Mouse (Mus musculus) megakaryocyte progenitor cell, adult 5-6 weeks (primary cell): ENCODE measurements around the gene Cdhr5. TPM values are rescaled to one million over a fixed set of nuclear protein-coding genes. Genes with fewer than 3 reads are reported as not detected.

Experiments used
- ATAC-seq: replicated peaks from 2 replicates; pipeline ENCODE4 v1.8.0; 2016; ENCODE audit warnings: mild to moderate bottlenecking, moderate TSS enrichment, inconsistent platforms; ENCODE audit not compliant: poor library complexity
- total RNA-seq, 2 experiments: library from RNA; stranded (forward) in 1 of 2; stranded (reverse) in 1 of 2; fragments of 157-497, 149-512 nt in 1 of 2; fragments of 200-1000 nt in 1 of 2; gene quantifications; 2 replicates each; pipeline versions ENCODE4 v1.2.3 to v1.2.4; 2015 to 2017

Gene Cdhr5
- total RNA-seq, 2 experiments from 2014 or later = not detected

- ATAC-seq = no peak
Measured at GRCm38 (mm10) chr7:141226535-141226934, 50.1 kb downstream of the Cdhr5 start.

DNA sequence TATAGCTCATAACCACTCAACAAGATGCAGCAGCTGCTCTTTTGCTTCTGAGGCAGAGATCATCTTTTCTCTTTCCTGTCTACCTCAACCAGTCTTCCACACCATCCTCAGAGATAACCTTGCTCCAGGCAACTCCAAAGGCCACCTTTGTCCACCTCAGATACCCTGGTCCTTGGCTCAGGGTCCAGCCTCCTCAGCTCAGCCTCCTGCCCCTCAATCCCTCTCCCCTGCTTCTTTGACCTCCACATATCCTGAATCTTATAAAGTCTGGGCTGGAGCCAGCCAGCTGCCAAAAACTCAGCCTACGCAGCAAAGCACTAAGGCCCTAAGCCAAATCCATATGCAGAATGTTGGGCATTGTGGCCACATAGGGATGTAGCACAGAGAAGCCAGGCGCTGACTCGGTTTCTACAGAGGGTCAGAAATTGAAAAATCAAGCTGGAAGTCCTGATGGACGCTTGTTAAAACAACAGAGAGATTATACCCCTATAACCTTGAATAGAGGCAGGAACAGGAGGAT, 53.8 kb downstream of the Cdhr5 start:
- no peak for ATAC-seq

- no peak for ATAC-seq
Measured at GRCm38 (mm10) chr7:141222126-141222467, 54.5 kb downstream of the Cdhr5 start.

DNA sequence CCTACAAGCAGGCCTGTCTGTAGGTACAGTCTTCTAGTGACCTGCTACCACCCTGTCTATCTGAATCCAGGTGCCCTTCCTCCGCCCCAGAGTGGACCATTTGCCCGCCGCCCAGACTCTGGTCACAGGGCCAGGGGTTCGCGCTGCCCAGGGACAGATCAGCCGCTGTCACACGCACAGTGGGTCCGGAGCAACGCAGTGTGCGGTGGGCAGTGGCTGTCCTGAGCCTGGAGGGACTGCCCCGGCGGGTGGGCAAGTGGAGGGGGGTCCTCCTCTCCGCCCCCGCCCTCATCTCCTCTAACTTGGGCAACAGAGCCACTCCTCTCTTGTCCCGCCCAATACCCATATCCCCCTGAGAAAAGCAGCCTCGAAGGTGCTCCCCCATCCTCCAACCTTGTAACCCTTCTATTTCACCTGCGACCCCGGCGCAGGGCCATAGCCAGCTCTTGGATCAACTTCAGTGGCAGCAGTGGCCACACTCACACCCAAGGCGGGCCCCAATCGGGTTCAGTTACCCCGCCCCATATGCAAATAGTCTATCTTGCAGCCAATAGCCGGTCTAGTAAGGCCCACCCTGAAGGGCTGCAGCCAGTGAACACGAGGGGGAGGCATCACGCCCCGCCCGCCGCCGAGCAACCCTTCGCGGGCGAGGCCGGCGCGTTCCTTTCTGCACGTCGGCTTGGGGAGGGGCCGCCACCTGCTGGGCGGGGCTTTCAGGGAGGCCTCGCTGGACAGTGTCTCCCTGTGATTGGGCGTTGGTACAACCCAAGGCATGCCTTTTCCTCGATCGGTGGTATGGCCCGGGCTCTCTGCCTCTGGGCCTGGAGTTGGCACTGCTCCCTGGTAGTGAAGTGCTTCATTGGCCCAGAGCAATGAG, 55.1 kb downstream of the Cdhr5 start:
- peak; percentile 93 for ATAC-seq

DNA sequence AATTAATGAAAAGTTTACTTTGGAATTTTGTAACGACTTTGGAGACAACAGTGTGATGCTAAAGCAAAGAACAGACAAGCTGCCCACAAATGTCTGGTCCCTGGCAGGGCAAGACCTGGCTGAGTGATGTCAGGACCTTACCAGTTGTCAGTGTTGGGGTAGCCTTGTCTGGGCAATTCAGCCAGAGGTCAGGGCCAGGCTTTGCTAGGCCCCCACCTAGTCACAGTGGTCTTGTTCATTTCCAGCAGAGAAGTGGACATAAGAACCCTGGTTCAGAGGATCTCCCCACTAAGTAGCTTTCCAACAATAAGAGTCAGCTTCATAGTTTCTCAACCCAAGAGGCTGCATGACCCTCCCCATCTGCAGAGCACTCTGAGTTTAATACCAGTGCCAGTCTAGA, 56.2 kb downstream of the Cdhr5 start:
- no peak for ATAC-seq

- no peak for ATAC-seq
Measured at GRCm38 (mm10) chr7:141219558-141220099, 57.0 kb downstream of the Cdhr5 start.

Other genes with a start within 250 kb of the Cdhr5 start
- not detected in 2 replicates for gene Gm17387, start 247.7 kb downstream of the Cdhr5 start, total RNA-seq (2015)
- gene Gm17387, start 247.7 kb downstream of the Cdhr5 start, total RNA-seq (2017) = not detected in 2 replicates
- gene B4galnt4, start 215.7 kb downstream of the Cdhr5 start, total RNA-seq (2015) = 0.84 and 1.3 TPM in 2 replicates
- gene B4galnt4, start 215.7 kb downstream of the Cdhr5 start, total RNA-seq (2017) = 1.5 and 2.8 TPM in 2 replicates
- gene Pkp3, start 198.6 kb downstream of the Cdhr5 start, total RNA-seq (2015) = 1.0 and 2.2 TPM in 2 replicates
- gene Pkp3, start 198.6 kb downstream of the Cdhr5 start, total RNA-seq (2017) = 0.10 and 1.1 TPM in 2 replicates
- gene Sigirr, start 176.2 kb downstream of the Cdhr5 start, total RNA-seq (2015) = 12.3 and 12.6 TPM in 2 replicates
- gene Sigirr, start 176.2 kb downstream of the Cdhr5 start, total RNA-seq (2017) = 5.8 and 14.0 TPM in 2 replicates
- gene Ano9, start 159.0 kb downstream of the Cdhr5 start, total RNA-seq (2015) = not detected in 2 replicates
- not detected in 2 replicates for gene Ano9, start 159.0 kb downstream of the Cdhr5 start, total RNA-seq (2017)
- gene Ptdss2, start 154.4 kb downstream of the Cdhr5 start, total RNA-seq (2015) = 5.8 and 9.2 TPM in 2 replicates
- 5.7 and 5.8 TPM in 2 replicates for gene Ptdss2, start 154.4 kb downstream of the Cdhr5 start, total RNA-seq (2017)
- gene Rnh1, start 103.9 kb downstream of the Cdhr5 start, total RNA-seq (2015) = 36.0 and 41.3 TPM in 2 replicates
- gene Rnh1, start 103.9 kb downstream of the Cdhr5 start, total RNA-seq (2017) = 43.4 and 57.6 TPM in 2 replicates
- gene Hras, start 82.8 kb downstream of the Cdhr5 start, total RNA-seq (2015) = 30.5 and 40.6 TPM in 2 replicates
- gene Hras, start 82.8 kb downstream of the Cdhr5 start, total RNA-seq (2017) = 19.9 and 23.7 TPM in 2 replicates
- gene Lrrc56, start 82.6 kb downstream of the Cdhr5 start, total RNA-seq (2015) = 0.39 and 0.84 TPM in 2 replicates
- gene Lrrc56, start 82.6 kb downstream of the Cdhr5 start, total RNA-seq (2017) = 0.50 and 3.4 TPM in 2 replicates
- gene Lmntd2, start 62.7 kb downstream of the Cdhr5 start, total RNA-seq (2015) = 0.20 and 0.89 TPM in 2 replicates
- gene Lmntd2, start 62.7 kb downstream of the Cdhr5 start, total RNA-seq (2017) = 0.10 TPM in 1 of 2 replicates, not detected in the other
- 3.2 and 4.3 TPM in 2 replicates for gene Rassf7, start 60.9 kb downstream of the Cdhr5 start, total RNA-seq (2015)
- gene Rassf7, start 60.9 kb downstream of the Cdhr5 start, total RNA-seq (2017) = 2.2 and 6.6 TPM in 2 replicates
- gene Phrf1, start 48.0 kb downstream of the Cdhr5 start, total RNA-seq (2015) = 51.0 and 53.0 TPM in 2 replicates
- gene Phrf1, start 48.0 kb downstream of the Cdhr5 start, total RNA-seq (2017) = 60.4 and 62.2 TPM in 2 replicates
- gene Irf7, start 10.3 kb downstream of the Cdhr5 start, total RNA-seq (2015) = 2.4 and 3.0 TPM in 2 replicates
- 2.9 and 4.7 TPM in 2 replicates for gene Irf7, start 10.3 kb downstream of the Cdhr5 start, total RNA-seq (2017)
- not detected in 2 replicates for gene Sct, start 2.3 kb upstream of the Cdhr5 start, total RNA-seq (2015)
- gene Sct, start 2.3 kb upstream of the Cdhr5 start, total RNA-seq (2017) = not detected in 2 replicates
- gene Drd4, start 15.2 kb upstream of the Cdhr5 start, total RNA-seq (2015) = not detected in 2 replicates
- gene Drd4, start 15.2 kb upstream of the Cdhr5 start, total RNA-seq (2017) = not detected in 2 replicates
- gene Deaf1, start 50.9 kb upstream of the Cdhr5 start, total RNA-seq (2015) = 33.6 and 33.7 TPM in 2 replicates
- gene Deaf1, start 50.9 kb upstream of the Cdhr5 start, total RNA-seq (2017) = 19.8 and 23.0 TPM in 2 replicates
- 11.1 and 11.7 TPM in 2 replicates for gene Tmem80, start 51.0 kb upstream of the Cdhr5 start, total RNA-seq (2015)
- gene Tmem80, start 51.0 kb upstream of the Cdhr5 start, total RNA-seq (2017) = 9.1 and 9.2 TPM in 2 replicates
- gene Eps8l2, start 62.1 kb upstream of the Cdhr5 start, total RNA-seq (2015) = 0.67 TPM in 1 of 2 replicates, not detected in the other
- not detected in 2 replicates for gene Eps8l2, start 62.1 kb upstream of the Cdhr5 start, total RNA-seq (2017)
- 103 and 117 TPM in 2 replicates for gene Taldo1, start 115.4 kb upstream of the Cdhr5 start, total RNA-seq (2015)
- 508 and 513 TPM in 2 replicates for gene Taldo1, start 115.4 kb upstream of the Cdhr5 start, total RNA-seq (2017)
- 21.9 and 25.9 TPM in 2 replicates for gene Gatd1, start 137.3 kb upstream of the Cdhr5 start, total RNA-seq (2015)
- gene Gatd1, start 137.3 kb upstream of the Cdhr5 start, total RNA-seq (2017) = 13.5 and 16.3 TPM in 2 replicates
- not detected in 2 replicates for gene Cend1, start 152.7 kb upstream of the Cdhr5 start, total RNA-seq (2015)
- gene Cend1, start 152.7 kb upstream of the Cdhr5 start, total RNA-seq (2017) = not detected in 2 replicates
- gene Slc25a22, start 161.1 kb upstream of the Cdhr5 start, total RNA-seq (2015) = 15.5 and 19.8 TPM in 2 replicates
- 4.4 and 5.3 TPM in 2 replicates for gene Slc25a22, start 161.1 kb upstream of the Cdhr5 start, total RNA-seq (2017)
- 14.2 and 14.4 TPM in 2 replicates for gene Pidd1, start 167.2 kb upstream of the Cdhr5 start, total RNA-seq (2015)
- 9.7 and 11.2 TPM in 2 replicates for gene Pidd1, start 167.2 kb upstream of the Cdhr5 start, total RNA-seq (2017)
- 2,968 and 3,129 TPM in 2 replicates for gene Rplp2, start 170.6 kb upstream of the Cdhr5 start, total RNA-seq (2015)
- 2,070 and 2,265 TPM in 2 replicates for gene Rplp2, start 170.6 kb upstream of the Cdhr5 start, total RNA-seq (2017)
- gene Pnpla2, start 178.4 kb upstream of the Cdhr5 start, total RNA-seq (2015) = 44.5 and 44.9 TPM in 2 replicates
- gene Pnpla2, start 178.4 kb upstream of the Cdhr5 start, total RNA-seq (2017) = 15.6 and 20.1 TPM in 2 replicates
- gene Cracr2b, start 184.3 kb upstream of the Cdhr5 start, total RNA-seq (2015) = 8.6 and 8.9 TPM in 2 replicates
- 11.4 and 16.6 TPM in 2 replicates for gene Cracr2b, start 184.3 kb upstream of the Cdhr5 start, total RNA-seq (2017)
- 11.0 and 14.7 TPM in 2 replicates for gene Cd151, start 190.6 kb upstream of the Cdhr5 start, total RNA-seq (2015)
- gene Cd151, start 190.6 kb upstream of the Cdhr5 start, total RNA-seq (2017) = 14.5 and 22.1 TPM in 2 replicates
- 31.3 and 40.2 TPM in 2 replicates for gene Polr2l, start 198.3 kb upstream of the Cdhr5 start, total RNA-seq (2015)
- 45.0 and 46.7 TPM in 2 replicates for gene Polr2l, start 198.3 kb upstream of the Cdhr5 start, total RNA-seq (2017)
- 18.3 and 23.9 TPM in 2 replicates for gene Tspan4, start 198.5 kb upstream of the Cdhr5 start, total RNA-seq (2015)
- gene Tspan4, start 198.5 kb upstream of the Cdhr5 start, total RNA-seq (2017) = 38.2 and 39.1 TPM in 2 replicates